Mouse (Mus musculus) spleen, adult 2 months (tissue): ENCODE measurements around the gene Gtpbp4.

Experiments
- CTCF ChIP-seq: fragments of 200-500 bp; IDR thresholded peaks from 2 replicates; pipeline ENCODE4 v1.5.1; 2011; ENCODE audit warnings: mild to moderate bottlenecking, inconsistent platforms; ENCODE audit not compliant: insufficient read depth, insufficient read length, insufficient replicate concordance; ENCODE audit errors: extremely low read depth
- POLR2A ChIP-seq: fragments of 200-500 bp; IDR thresholded peaks from 2 replicates; pipeline ENCODE4 v1.6.1; 2011; ENCODE audit warnings: low read depth, low read length, inconsistent platforms

DNA sequence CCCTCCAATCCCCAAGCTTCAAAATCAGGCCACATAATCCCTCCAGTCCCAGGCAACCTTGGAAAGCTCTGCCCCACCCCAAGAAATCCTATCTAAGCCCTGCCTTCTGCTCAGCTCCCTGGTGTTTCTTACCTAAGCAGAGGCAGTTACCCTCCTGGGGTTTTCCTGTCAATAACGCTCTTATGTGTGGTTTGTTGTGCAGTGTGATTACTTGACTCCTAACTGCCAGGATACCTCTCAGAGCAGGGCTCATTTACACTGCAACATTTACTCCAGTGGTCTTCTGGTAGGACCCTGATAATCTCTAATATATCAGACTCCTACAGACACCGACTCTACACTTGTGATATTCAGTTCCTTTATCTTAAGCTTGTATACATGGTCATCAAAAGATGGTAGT lies 62.4 kb downstream of the Gtpbp4 start:
- TF ChIP-seq POLR2A: no peak
- TF ChIP-seq CTCF: no peak
